Mouse (Mus musculus): ENCODE results near the gene Mfap3l.

GRCm38 (mm10) chr8:60647291-60647690 is 14.7 kb downstream of the Mfap3l start:
- TF ChIP-seq CTCF (IDR thresholded peaks at IDR 0.05; ENCODE audit: control insufficient read depth, insufficient read depth, insufficient read length) (no peak), MAX (IDR thresholded peaks at IDR 0.05) (no peak), FOSL1 (IDR thresholded peaks at IDR 0.05; ENCODE audit: insufficient read depth, low read length, poor library complexity, severe bottlenecking) (no peak), CEBPB (IDR thresholded peaks at IDR 0.05; ENCODE audit: low read depth) (no peak)

Measured in C2C12 (cell line).